In the genomic region with DNA sequence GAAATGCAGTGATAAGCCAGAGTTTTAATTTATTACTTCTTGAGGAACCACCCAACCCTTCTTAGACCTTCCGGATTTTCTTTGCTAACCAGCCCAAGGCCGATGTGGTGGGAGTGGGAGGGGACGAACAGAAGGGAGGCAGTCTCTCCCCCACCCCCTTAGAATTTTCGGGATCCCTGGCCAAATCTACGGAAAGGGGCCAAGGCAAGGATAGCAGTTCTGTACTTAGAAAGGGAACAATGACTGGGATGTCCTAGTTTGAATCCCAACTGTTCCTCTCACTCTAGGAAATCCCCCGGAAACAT, we compare ENCODE assay signal across 21 mouse cellular contexts. TPM values are rescaled to one million over a fixed set of nuclear protein-coding genes. Genes with fewer than 3 reads are reported as not detected.
DNase-seq lines count a peak whose midpoint lies in the region; ATAC-seq and TF ChIP-seq lines count a peak whose summit lies in the region.
"Had no signal": no experiment of that assay in that cellular context is flagged by ENCODE, and none has a peak within 500 bp of the region (broad histone marks: within the 10 kb centered on the region; RNA-seq: fewer than 3 reads in every experiment).

No protein-coding gene starts in this region.

- peaks cover 75% of the 10 kb centered on the region for H3K36me3 ChIP-seq in kidney, embryonic 15.5 days
- peaks cover 24% of the 10 kb centered on the region for H3K36me3 ChIP-seq in stomach, embryonic 15.5 days

- H3K4me3 ChIP-seq in kidney, embryonic 15.5 days (replicated peaks), result no peak overlapping the region
- no peak overlapping the region for H3K4me3 ChIP-seq in layer of hippocampus, adult 2 months
- H3K4me3 ChIP-seq in stomach, embryonic 15.5 days (replicated peaks), result no peak overlapping the region
- H3K4me3 ChIP-seq: embryonic facial prominence, embryonic 13.5 days; forebrain, embryonic 12.5 days; heart, adult 2 months; heart, embryonic 15.5 days had no signal

- H3K9ac ChIP-seq in kidney, embryonic 15.5 days, result no peak overlapping the region
- no peak overlapping the region for H3K9ac ChIP-seq in stomach, embryonic 15.5 days
- H3K9ac ChIP-seq: embryonic facial prominence, embryonic 13.5 days; forebrain, embryonic 12.5 days; heart, embryonic 15.5 days; hindbrain, embryonic 14.5 days had no signal

- H3K9me3 ChIP-seq in kidney, embryonic 15.5 days (replicated peaks), result no peaks in the 10 kb centered on the region
- H3K9me3 ChIP-seq in stomach, embryonic 15.5 days, result no peaks in the 10 kb centered on the region
- H3K9me3 ChIP-seq: embryonic facial prominence, embryonic 13.5 days; forebrain, embryonic 12.5 days; heart, embryonic 15.5 days had no signal

- DNase-seq in kidney, postnatal 10 days, result peak; percentile 60
- no peak for DNase-seq in layer of hippocampus, adult 2 months (ENCODE audit: low spot score in 2 of 2)
- DNase-seq in layer of hippocampus, postnatal 36 days, result no peak
- DNase-seq in frontal cortex, adult 2 months (ENCODE audit: extremely low spot score in 1 of 2, low spot score in 1 of 2), result no peak
- no peak for DNase-seq in cerebellum, postnatal 25 days
- DNase-seq: adrenal gland, postnatal 10 days; cerebellum, adult 11 months; cerebellum, adult 8-10 months; cerebellum, postnatal 14 days; gastrocnemius, postnatal 14 days; heart, adult 2 months; heart, postnatal 14 days had no signal

- no peak overlapping the region for H3K4me2 ChIP-seq in kidney, embryonic 15.5 days
- no peak overlapping the region for H3K4me2 ChIP-seq in stomach, embryonic 15.5 days
- H3K4me2 ChIP-seq: embryonic facial prominence, embryonic 13.5 days; forebrain, embryonic 12.5 days; heart, embryonic 11.5 days; heart, embryonic 15.5 days; hindbrain, embryonic 14.5 days had no signal

- no peak overlapping the region for H3K27ac ChIP-seq in kidney, embryonic 15.5 days
- H3K27ac ChIP-seq in layer of hippocampus, adult 2 months, result peak overlapping the region; percentile 5; the same call in 1 of the 2 replicates
- peak overlapping the region; percentile 62 for H3K27ac ChIP-seq in stomach, embryonic 15.5 days
- H3K27ac ChIP-seq: embryonic facial prominence, embryonic 13.5 days; forebrain, embryonic 12.5 days; heart, adult 2 months; heart, embryonic 15.5 days; hindbrain, embryonic 14.5 days had no signal

- WGBS in kidney, embryonic 15.5 days, result 68% methylated on average over 6 of the region's 6 CpGs
- 67% methylated on average over 6 of the region's 6 CpGs for WGBS in stomach, embryonic 15.5 days

- ATAC-seq in kidney, embryonic 15.5 days (replicated peaks; ENCODE audit: low FRiP score), result no peak
- ATAC-seq in stomach, embryonic 15.5 days (ENCODE audit: insufficient read depth, low FRiP score, low read depth), result no peak; the same call in 1 of the 2 replicates
- ATAC-seq: forebrain, embryonic 16.5 days had no signal

- H3K27me3 ChIP-seq in kidney, embryonic 15.5 days, result no peaks in the 10 kb centered on the region
- no peaks in the 10 kb centered on the region for H3K27me3 ChIP-seq in stomach, embryonic 15.5 days (replicated peaks)
- H3K27me3 ChIP-seq: CH12.LX; embryonic facial prominence, embryonic 13.5 days; forebrain, embryonic 12.5 days; heart, embryonic 15.5 days had no signal

- H3K4me1 ChIP-seq in kidney, embryonic 15.5 days, result peaks cover 11% of the 10 kb centered on the region; the same call in 1 of the 2 replicates
- no peaks in the 10 kb centered on the region for H3K4me1 ChIP-seq in stomach, embryonic 15.5 days
- H3K4me1 ChIP-seq: embryonic facial prominence, embryonic 13.5 days; forebrain, embryonic 12.5 days; heart, embryonic 15.5 days had no signal

- no peak for TF ChIP-seq CTCF in layer of hippocampus, adult 2 months (conservative IDR thresholded peaks at IDR 0.05)

RNA-seq across cellular contexts. Expression of gene Mrps10, which starts 45.7 kb away (rescaled TPM):
- 80.3 and 83.1 TPM in 2 replicates for polyA plus RNA-seq in kidney, embryonic 15.5 days (2015; fragmentation: Nextera tagmentation; extraction: Ambion mirVana)
- total RNA-seq in layer of hippocampus, adult 2 months (2021), result 10 to 100 TPM; 28.3 to 30.1 TPM
- total RNA-seq in layer of hippocampus, postnatal 36 days (2021), result 10 to 100 TPM; 23.9 to 29.3 TPM
- 73.1 and 77.4 TPM in 2 replicates for polyA plus RNA-seq in stomach, embryonic 15.5 days (2015; fragmentation: Nextera tagmentation; extraction: Ambion mirVana)
- 47.0 and 48.9 TPM in 2 replicates for polyA plus RNA-seq in frontal cortex, adult 2 months (2012; rRNA removed)
